Mouse (Mus musculus): ENCODE data around the gene AW549877. TPM values are rescaled to one million over a fixed set of nuclear protein-coding genes. Genes with fewer than 3 reads are reported as not detected.

Gene AW549877
- polyA plus RNA-seq (2016; fragmentation: Nextera tagmentation; extraction: Ambion mirVana) = 37.5 and 38.1 TPM in 2 replicates

DNA sequence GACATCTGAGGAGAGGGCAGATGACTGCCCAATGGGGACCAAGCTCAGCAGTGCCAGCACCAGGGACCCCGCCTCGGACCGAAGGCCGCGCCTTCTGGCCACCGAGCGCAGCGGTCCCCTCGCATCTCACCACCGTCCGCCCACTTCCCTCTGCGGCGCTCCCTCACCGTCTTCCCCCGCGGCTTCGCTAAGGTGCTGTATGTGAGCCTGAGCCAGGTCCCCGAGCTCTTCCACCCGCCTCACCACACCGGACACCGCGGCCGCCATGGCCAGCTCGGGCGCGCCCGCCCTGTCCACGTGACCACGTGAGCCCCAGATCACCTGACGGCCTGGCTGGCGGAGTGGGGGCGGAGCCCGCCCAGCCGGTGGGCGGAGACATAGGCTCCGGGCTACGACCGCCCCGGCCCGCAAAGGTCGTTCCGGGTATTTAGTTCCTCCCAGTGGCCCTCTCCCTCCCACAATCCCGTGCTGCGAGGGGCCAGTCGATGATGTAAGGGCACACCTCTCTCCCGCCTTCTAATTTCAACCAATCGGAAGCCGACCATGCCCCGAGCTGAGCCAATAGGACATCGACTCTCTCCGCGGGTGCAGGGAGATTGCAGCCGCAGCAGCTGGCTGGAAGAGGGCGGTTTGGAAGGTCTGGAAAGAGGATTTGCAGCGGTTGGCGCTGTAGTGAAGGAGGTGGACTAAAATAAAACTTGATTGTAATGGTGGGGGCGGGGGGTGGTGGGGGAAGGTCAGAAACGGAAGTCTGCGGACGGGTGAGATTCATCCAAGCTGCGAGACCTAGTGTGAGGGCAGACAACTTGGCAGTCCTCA lies at the start of gene AW549877:
AW549877 (minus strand) TSS at position 297 of the 819 bp plus-strand sequence.
- Histone ChIP-seq H3K27me3 (ENCODE audit: poor library complexity, severe bottlenecking) (no peaks in the 10 kb centered on the region), H3K36me3 (replicated peaks) (peaks cover 15% of the 10 kb centered on the region), H3K27ac (peak within 1 kb of the TSS; percentile 95), H3K4me3 (peak within 1 kb of the TSS; percentile 74), H3K9me3 (no peaks in the 10 kb centered on the region), H3K4me1 (peaks cover 21% of the 10 kb centered on the region)
- peak; percentile 98 for DNase-seq (ENCODE audit: extremely low spot score, low spot score)
- WGBS = under 1% methylated on average over 61 of the region's 61 CpGs

DNA sequence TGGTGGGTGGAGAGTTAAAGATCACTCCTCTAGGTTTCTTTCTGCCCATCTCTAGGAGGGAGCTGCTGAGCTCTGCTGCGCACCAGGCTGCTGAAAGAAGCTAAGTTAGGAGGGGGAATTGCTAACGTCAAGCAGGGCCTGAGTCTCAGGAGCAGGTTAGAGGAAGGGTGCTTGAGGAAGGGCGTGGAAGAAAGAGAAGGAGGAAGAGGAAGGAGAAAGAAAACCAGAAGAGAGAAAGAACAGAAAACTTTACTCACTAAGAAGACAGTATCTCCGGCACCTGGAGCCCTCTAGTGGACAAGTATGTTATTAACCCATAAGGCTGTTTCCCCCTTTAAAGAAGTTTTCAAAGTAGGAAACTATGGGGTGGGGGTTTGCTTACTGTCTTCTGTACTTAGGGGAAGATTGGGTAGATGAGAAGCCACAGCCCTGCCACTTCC lies 47.5 kb upstream of the AW549877 start:
- H3K4me1 ChIP-seq = no peaks in the 10 kb centered on the region
- H3K4me3 ChIP-seq = no peak overlapping the region
- no peaks in the 10 kb centered on the region for H3K27me3 ChIP-seq (ENCODE audit: poor library complexity, severe bottlenecking)
- 19% methylated on average over 4 of the region's 4 CpGs for WGBS
- no peak for DNase-seq (ENCODE audit: extremely low spot score, low spot score)
- no peak overlapping the region for H3K27ac ChIP-seq
- H3K9me3 ChIP-seq = no peaks in the 10 kb centered on the region
- peaks cover 36% of the 10 kb centered on the region for H3K36me3 ChIP-seq (replicated peaks)

DNA sequence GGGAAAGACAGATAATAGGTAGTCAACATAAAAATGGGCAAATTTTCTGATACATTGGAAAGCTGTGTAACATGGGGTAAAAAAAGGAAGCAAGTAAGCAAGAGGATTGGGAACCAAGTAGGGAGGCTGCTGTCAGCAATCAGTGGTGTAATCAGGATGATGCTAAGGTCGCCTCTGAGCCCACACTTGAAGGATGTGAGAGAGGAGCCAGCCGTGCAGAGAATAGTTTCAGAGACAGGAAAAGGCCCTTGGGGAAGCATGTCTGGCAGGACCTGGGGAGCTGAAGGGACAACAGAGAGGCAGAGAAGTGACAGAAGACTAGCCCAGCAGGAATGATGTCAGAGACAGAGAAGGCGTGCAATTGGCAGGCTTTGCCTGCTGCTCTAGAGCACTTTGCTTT lies 46.9 kb upstream of the AW549877 start:
- H3K4me1 ChIP-seq = no peaks in the 10 kb centered on the region
- WGBS = 68% methylated on average over 3 of the region's 3 CpGs
- H3K9me3 ChIP-seq = no peaks in the 10 kb centered on the region
- no peak for DNase-seq (ENCODE audit: extremely low spot score, low spot score)
- H3K36me3 ChIP-seq (replicated peaks) = peaks cover 38% of the 10 kb centered on the region
- H3K27ac ChIP-seq = no peak overlapping the region
- no peaks in the 10 kb centered on the region for H3K27me3 ChIP-seq (ENCODE audit: poor library complexity, severe bottlenecking)
- H3K4me3 ChIP-seq = no peak overlapping the region

DNA sequence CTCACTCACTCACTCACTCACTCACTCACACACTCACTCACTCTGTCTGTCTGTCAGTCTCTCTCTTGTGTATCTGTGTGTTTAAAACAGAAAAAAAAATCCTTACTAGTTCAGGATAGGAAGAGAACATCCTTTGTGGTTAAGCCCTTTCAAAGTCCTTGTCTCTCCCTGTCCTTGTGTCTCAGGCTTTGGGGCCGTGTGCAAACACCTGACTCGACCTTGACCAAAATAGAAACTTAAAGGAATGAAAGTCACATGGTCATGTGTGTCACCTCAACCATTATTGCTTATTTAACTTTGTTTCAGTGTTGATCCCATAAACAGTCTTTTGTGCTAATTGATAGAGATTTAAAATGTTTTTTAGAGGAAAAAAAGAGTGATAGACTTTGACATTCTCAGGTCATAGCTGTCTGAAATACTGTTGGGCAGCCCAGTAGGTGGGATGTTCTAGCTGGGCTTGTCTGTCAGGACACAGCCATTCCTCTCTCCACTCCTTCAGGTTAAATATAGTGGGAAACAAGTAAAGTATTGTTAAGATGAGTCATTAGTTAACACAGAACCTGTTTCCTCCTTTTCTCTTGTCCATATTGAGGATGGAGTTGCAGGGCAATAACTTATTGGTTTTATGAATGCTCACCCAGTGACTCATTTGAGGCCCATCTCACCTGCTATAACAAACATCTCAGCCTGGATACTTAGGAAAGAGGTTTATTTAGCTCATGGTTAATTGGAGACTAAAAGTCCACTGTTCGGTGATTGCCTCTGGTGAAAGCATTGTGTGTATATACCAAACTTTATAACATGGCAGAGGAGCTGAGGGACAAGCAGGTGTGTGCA lies 37.8 kb upstream of the AW549877 start:
- Histone ChIP-seq H3K9me3 (no peaks in the 10 kb centered on the region), H3K4me1 (0 out of 2 replicates have a peak, but pooled peaks cover 2% of the 10 kb centered on the region), H3K36me3 (replicated peaks) (peaks cover 32% of the 10 kb centered on the region), H3K4me3 (no peak overlapping the region), H3K27ac (no peak overlapping the region), H3K27me3 (ENCODE audit: poor library complexity, severe bottlenecking) (peaks cover 6% of the 10 kb centered on the region)
- no peak for DNase-seq (ENCODE audit: extremely low spot score, low spot score)
- 86% methylated on average over 3 of the region's 3 CpGs for WGBS

DNA sequence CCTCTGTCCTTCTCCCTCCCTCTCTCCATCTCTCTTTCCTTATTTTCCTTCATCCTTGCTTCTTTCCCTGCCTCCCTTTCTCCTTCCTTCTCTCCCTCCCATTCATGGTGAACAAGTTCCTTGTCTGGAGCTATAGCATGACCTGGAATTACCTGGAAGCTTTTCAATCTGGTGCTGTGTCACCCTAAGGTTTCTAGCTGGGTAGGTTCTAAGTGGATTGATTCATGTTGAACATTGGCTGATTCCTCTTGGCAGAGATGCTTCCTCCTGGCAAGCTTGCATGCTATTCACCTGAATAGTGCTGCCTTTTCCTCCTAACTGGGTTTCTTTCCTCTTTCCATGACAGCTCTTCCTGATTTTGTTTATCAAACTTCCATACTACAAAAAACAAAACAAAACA lies 33.4 kb upstream of the AW549877 start:
- Histone ChIP-seq H3K9me3 (no peaks in the 10 kb centered on the region), H3K27me3 (ENCODE audit: poor library complexity, severe bottlenecking) (peaks cover 22% of the 10 kb centered on the region), H3K4me3 (no peak overlapping the region), H3K36me3 (replicated peaks) (no peaks in the 10 kb centered on the region), H3K4me1 (peaks cover 28% of the 10 kb centered on the region), H3K27ac (no peak overlapping the region)
- no peak for DNase-seq (ENCODE audit: extremely low spot score, low spot score)

DNA sequence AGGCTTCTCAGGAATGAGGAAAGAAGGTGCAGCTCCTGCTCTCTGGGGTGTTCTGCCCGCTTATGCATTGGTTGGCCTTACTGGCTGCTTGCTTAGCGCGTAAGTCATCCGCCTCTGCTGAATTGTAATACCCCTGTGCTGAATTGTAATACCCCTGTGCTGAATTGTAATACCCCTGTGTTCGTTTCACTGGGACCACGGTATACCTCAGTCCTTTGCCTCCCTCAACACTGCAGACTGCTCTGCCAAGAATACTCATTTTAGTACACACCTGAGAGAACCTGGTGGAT lies 32.8 kb upstream of the AW549877 start:
- Histone ChIP-seq H3K36me3 (replicated peaks) (no peaks in the 10 kb centered on the region), H3K4me3 (no peak overlapping the region), H3K27ac (no peak overlapping the region), H3K27me3 (ENCODE audit: poor library complexity, severe bottlenecking) (peaks cover 22% of the 10 kb centered on the region), H3K4me1 (peaks cover 28% of the 10 kb centered on the region), H3K9me3 (no peaks in the 10 kb centered on the region)
- no peak for DNase-seq (ENCODE audit: extremely low spot score, low spot score)
- 81% methylated on average over 6 of the region's 6 CpGs for WGBS

DNA sequence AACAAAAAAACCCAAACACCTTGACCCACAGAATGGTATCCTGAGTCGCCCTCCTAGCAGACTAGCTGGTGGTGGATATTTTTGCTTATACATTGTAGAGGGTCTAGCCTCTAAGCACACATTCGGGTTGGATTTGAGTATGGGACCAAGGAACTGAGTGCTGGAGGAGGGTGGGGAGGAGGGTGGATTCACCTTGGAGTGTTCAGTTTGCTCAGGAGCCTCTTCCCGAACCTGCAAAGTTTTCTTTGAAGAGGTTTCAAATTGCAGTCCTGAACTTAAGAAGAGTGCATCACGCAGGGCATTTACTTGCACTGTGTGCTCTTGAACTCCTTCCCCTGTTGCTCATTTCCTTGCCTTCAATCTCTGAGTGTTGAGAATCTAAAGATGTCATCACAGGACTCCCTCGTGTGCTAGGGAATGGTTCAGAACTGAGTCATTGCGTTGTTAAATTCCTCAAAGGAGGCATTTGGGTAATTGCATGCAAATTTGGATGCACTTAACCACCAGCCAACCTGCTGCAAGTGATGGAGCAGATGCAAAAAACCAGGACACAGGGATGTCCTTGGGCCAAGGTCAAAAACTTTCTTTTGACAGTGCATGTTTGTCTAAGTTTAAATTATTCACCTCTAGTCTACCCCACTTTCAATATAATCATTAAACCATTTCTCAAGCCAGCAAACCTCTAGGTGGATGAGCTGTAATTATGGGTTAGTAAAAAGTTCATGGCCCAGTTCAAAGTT lies 32.3 kb upstream of the AW549877 start:
- peak; percentile 19 for DNase-seq (ENCODE audit: extremely low spot score, low spot score)
- peak overlapping the region; percentile 92; the same call in 1 of the 2 replicates for H3K27ac ChIP-seq
- WGBS = 11% methylated on average over 6 of the region's 6 CpGs
- H3K36me3 ChIP-seq (replicated peaks) = no peaks in the 10 kb centered on the region
- H3K4me1 ChIP-seq = peaks cover 28% of the 10 kb centered on the region
- H3K4me3 ChIP-seq = peak overlapping the region; percentile 80
- H3K9me3 ChIP-seq = no peaks in the 10 kb centered on the region
- peaks cover 22% of the 10 kb centered on the region for H3K27me3 ChIP-seq (ENCODE audit: poor library complexity, severe bottlenecking)

DNA sequence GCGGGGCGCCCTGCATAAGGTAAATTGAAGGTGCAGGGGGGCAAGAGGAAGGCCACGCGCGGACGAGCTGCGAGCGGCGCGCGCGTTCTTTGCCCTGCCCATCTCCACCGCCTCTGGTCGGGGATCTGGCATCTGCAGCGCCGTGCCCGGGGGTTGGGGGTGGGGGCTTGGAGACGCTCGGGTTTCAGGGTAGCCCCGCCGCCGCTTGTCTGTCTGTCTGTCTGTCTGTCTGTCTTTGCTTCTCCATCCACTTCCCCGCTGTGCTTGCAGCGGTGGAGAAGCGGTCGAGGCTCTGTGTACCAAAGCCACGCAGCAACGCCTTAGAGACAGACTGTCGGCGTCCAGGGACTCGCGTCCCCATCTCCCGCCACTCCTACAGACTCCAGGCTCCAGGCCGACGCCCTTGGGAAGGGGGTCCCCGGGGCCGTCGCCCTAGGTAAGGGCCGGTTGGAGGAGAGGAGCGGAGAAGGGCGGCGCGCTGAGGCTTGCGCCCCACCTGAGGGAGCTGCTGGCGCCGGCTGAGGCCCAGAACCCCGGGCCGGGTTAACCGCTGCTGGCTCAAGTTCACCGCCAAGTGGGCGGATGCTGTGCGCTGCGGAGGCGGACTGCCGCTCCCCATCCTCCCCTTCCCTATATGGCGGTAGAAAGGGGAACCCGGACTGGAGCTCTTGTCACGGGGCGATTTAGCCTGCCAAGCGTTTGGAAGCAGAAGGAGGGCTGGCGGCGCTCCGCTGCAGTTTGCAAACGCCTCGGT lies 31.5 kb upstream of the AW549877 start:
- WGBS = under 1% methylated on average over 65 of the region's 65 CpGs
- H3K27ac ChIP-seq = peak overlapping the region; percentile 92
- H3K4me3 ChIP-seq = peak overlapping the region; percentile 80
- H3K9me3 ChIP-seq = no peaks in the 10 kb centered on the region
- peak; percentile 73 for DNase-seq (ENCODE audit: extremely low spot score, low spot score)
- peaks cover 22% of the 10 kb centered on the region for H3K27me3 ChIP-seq (ENCODE audit: poor library complexity, severe bottlenecking)
- no peaks in the 10 kb centered on the region for H3K36me3 ChIP-seq (replicated peaks)
- peaks cover 28% of the 10 kb centered on the region for H3K4me1 ChIP-seq

DNA sequence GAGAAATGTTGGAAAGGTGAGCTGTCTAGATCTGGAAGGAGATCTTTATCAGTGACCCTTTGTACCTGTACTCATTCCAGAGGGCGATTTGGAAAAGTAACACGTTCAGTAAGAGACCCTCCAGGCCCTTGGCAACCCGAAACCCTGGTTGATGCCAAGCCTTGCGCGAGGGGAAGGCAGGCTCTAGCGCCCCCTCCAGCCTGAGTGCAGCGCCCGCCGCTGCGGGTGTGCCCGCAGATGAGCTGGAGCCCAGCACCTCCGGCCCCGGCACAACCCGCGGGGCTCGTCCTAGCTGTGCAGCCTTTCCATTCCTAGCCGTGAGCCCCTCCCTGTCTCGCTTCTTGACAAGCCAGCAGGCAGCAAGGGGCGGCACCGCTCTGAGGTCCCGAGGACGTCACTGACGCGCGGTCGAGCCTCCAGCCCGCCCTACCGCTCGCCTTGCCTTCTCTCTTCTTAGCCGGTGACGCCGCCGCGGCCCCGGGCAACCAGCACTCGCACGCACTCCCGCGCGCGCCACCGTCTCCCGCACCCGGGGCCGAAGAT lies 30.8 kb upstream of the AW549877 start, which contains the start of gene Oxct1:
Oxct1 (plus strand) TSS at position 153 of the 543 bp plus-strand sequence.
- DNase-seq (ENCODE audit: extremely low spot score, low spot score) = peak; percentile 88
- under 1% methylated on average over 39 of the region's 45 CpGs for WGBS
- Histone ChIP-seq H3K27ac (peak within 1 kb of the TSS; percentile 92), H3K27me3 (ENCODE audit: poor library complexity, severe bottlenecking) (peaks cover 22% of the 10 kb centered on the region), H3K4me1 (peaks cover 28% of the 10 kb centered on the region), H3K36me3 (replicated peaks) (no peaks in the 10 kb centered on the region), H3K4me3 (peak within 1 kb of the TSS; percentile 80), H3K9me3 (no peaks in the 10 kb centered on the region)

DNA sequence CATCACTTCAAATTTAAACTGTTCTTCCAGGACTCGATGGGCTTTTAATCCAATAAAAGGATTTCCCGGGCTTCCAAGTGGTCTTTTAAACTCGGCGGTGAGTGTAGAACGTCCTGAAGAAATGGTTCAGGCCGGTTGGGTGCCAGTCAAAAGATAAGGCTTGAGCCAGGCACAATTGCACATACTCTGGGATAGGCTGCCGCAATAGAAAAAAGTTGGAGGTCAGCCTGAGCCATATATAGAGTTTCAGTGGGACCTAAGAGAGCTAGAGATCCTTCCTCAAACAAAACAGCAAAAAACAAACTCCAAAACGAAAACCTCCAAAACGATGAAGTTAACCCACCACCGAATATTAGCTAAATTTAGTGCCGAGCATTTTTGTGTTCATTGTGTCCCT lies 30.0 kb upstream of the AW549877 start:
- H3K36me3 ChIP-seq (replicated peaks) = no peaks in the 10 kb centered on the region
- DNase-seq (ENCODE audit: extremely low spot score, low spot score) = no peak
- peaks cover 22% of the 10 kb centered on the region for H3K27me3 ChIP-seq (ENCODE audit: poor library complexity, severe bottlenecking)
- WGBS = 51% methylated on average over 11 of the region's 11 CpGs
- no peak overlapping the region for H3K27ac ChIP-seq
- H3K4me3 ChIP-seq = peak overlapping the region; percentile 80; the same call in 1 of the 2 replicates
- H3K9me3 ChIP-seq = no peaks in the 10 kb centered on the region
- peaks cover 28% of the 10 kb centered on the region for H3K4me1 ChIP-seq

DNA sequence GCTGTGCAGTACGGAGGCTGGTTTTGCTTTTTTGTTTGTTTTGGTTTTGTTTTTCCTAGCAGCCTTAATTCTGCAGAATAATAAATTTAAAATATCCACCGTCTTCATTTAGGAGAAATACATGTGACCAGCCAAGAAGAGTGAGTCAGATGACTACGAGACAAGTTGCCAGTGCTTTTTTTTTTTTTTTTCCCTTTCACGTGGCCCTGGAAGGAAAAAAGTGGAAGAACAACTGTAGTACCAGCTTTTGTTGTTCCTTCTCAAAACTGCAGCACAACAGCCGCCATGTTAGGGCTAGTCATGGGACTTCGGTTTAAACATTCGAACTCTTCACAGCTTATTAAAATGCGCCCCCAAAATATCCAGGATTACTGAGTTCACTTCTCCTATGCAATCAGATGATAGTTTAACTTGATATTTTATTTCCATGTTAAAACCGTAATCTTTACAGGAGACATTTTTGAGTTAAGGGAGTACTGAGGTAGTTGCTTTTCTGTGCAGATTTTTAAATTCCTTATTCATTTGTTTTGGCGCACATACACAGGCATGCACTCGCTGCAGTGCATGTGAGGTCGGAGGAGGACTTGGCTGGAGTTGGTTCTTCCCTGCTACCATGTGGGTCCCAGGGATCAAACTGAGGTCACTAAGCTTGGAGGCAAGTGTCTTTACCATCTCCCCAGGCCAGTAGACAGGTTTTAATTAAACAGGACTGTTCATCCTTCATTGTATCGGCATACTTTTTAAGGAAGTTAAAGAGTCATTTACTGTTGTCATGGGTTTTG lies 29.4 kb upstream of the AW549877 start:
- WGBS = 83% methylated on average over 13 of the region's 13 CpGs
- H3K4me1 ChIP-seq = peaks cover 28% of the 10 kb centered on the region
- H3K9me3 ChIP-seq = no peaks in the 10 kb centered on the region
- H3K36me3 ChIP-seq (replicated peaks) = no peaks in the 10 kb centered on the region
- no peak overlapping the region for H3K4me3 ChIP-seq
- peaks cover 22% of the 10 kb centered on the region for H3K27me3 ChIP-seq (ENCODE audit: poor library complexity, severe bottlenecking)
- no peak overlapping the region for H3K27ac ChIP-seq
- no peak for DNase-seq (ENCODE audit: extremely low spot score, low spot score)

Data from forebrain, embryonic 10.5 days (tissue).